Mouse (Mus musculus) testis, postnatal 10 days (tissue): ENCODE results near the gene Gcnt3.
A peak's percentile ranks its signal among the peaks of the same experiment; 100 is the strongest.

Experiments used
- DNase-seq: peaks from one replicate; pipeline ENCODE4 v3.0.0; 2021; ENCODE audit warnings: low spot score

Gene Gcnt3

GRCm38 (mm10) chr9:70003516-70003915, 34.4 kb downstream of the Gcnt3 start:
- no peak for DNase-seq

GRCm38 (mm10) chr9:69999318-69999717, 38.6 kb downstream of the Gcnt3 start:
- no peak for DNase-seq

GRCm38 (mm10) chr9:69994547-69994946, 43.3 kb downstream of the Gcnt3 start:
- no peak for DNase-seq

DNA sequence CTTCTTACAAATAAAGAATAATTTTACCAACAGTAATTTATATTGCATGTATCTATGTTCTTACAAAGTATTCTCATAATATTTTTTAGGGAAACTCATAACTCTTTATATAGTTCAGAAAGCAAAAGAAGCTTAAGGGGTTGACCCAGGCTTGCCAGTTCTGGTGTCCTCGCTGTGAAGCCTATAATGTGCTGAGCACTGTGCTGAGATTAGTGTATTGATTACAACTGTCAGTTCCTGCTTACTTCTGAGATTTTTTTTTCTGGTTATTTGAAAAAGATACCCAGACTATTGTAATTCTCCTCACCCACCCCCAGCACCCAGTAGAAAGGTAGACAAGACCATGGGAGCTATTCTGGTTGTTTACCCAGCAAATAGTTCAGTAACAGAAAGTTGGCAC, 44.4 kb downstream of the Gcnt3 start:
- DNase-seq = no peak

- DNase-seq = no peak
Observed at GRCm38 (mm10) chr9:69992841-69993277, 45.0 kb downstream of the Gcnt3 start.

GRCm38 (mm10) chr9:69990346-69990745, 47.5 kb downstream of the Gcnt3 start:
- no peak for DNase-seq

DNA sequence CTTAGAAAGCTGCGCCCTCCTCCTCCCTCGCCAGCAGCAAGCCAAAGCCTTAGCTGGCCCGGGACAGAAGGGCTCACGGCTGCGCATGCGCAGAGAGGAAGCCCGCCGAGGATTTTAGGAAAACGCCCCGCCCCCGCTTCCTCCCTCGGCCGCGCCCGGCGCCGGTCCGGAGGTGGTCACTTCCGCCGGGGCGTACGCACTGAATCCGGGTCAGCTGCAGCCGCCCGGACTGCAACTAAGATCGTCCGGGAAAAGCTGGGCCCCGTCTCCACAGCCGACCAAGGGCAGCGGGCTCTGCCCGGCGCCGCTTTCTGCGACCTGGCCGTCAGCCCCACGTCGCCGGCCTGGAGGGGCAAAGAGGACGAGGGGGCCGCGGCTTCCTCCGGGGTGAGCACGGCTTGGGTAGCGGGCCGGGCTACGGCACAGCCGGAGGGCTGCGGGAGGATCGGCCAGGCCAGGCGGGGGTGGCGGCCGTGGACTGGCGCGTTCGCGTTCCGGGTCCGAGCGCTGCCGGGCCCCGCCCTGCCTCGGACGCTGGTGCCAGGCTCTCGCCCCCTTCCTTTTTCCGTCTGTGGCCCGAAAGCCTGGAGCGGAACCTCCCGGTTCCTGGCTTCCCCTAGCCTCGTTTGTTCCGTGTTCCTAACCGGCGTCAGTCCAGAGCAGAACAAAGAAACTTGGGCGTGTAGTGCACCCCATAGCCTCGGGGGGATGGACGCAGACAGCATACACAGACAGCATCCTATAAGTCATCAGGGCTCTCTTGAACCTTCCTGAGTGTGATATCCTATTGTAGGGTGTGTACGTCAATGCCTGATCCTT, 48.4 kb downstream of the Gcnt3 start, which contains the start of gene Bnip2:
Gene Bnip2, plus strand, starts transcription at position 164 of the 819 bp plus-strand sequence.
- peak; percentile 99 for DNase-seq

DNA sequence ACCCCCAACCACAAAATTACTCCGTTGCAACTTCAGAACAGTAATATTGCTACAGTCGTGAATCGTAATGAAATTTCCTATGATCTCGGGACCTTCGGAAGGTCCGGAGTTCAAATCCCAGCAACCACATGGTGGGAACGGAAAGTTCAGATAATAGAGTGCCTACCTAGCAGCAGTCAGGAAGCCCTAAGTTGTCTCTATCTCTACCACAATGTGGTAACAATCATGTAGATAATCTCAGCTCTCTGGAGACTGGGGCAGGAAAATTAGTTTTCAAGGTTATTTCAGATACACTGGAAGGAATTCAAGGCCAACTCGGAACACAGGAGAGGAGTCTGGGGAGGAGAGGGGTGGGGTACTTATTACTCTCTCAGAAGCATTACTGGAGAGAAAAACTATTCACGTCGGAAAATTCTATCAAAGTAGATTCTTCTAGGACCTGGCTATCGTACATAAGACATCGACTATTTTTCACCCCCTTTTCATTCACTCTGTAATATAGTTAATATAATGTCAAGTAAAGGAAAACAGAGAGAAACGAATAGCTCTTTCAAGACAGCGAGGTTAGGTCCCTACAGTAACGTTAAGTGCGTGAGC, 49.1 kb downstream of the Gcnt3 start:
- no peak for DNase-seq

DNA sequence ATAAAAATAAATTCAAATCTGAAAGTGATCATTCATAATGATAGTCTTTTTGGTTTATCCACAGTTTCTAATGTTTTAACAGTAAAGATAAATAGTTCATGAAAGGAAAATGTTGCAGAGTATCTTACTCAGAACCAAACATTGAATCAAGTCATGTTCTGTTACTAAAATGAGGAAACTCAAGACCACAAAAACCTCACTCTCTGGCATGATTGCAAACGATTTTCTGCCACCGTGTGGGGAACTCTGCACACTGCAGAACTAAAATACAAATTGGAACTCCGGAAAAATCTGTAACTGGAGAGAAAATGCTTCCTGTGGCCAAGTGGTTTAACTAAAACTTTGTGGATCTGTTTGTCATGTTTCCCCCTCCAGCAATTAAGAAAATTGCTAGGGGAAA, 50.3 kb downstream of the Gcnt3 start:
- DNase-seq = peak; percentile 79

DNA sequence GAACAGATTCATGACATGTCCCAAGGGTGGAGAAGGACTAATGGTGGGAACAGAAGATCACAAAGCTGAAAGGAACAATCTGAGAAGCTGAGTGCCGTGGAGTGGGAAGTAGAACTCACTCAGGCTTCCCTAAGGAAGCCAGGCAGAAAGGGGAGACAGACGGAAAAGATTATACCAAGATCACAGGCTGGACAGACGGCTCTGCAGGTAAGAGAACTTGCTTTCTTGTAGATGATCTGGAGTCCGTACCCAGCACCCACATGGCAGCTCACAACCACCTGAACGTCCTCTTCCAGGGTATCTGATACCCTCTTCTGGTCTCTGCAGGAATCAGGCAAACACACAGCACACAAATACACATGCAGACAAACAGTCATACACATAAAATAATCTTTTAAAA, 51.3 kb downstream of the Gcnt3 start:
- no peak for DNase-seq

- DNase-seq = no peak
Observed at GRCm38 (mm10) chr9:69986063-69986462, 51.8 kb downstream of the Gcnt3 start.

DNA sequence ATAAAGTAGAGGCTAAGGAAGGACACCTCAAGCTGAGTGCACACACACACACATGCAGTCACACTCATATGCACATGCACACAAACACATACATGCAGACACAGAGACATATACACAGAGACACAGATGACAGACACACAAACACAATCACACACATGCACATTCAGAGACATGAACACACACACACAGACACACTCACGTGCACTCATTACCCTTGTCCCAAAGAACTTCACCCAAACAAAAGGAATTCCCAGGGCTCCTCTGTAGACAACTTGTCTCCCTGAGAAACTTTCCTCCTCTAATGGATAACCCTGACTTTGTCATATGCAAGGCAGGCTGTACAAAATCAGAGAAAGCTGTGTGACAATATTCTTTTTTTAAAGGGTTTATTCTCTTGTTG, 52.4 kb downstream of the Gcnt3 start:
- DNase-seq = no peak
